ENCODE assay signal across 8 mouse cellular contexts in the genomic region with DNA sequence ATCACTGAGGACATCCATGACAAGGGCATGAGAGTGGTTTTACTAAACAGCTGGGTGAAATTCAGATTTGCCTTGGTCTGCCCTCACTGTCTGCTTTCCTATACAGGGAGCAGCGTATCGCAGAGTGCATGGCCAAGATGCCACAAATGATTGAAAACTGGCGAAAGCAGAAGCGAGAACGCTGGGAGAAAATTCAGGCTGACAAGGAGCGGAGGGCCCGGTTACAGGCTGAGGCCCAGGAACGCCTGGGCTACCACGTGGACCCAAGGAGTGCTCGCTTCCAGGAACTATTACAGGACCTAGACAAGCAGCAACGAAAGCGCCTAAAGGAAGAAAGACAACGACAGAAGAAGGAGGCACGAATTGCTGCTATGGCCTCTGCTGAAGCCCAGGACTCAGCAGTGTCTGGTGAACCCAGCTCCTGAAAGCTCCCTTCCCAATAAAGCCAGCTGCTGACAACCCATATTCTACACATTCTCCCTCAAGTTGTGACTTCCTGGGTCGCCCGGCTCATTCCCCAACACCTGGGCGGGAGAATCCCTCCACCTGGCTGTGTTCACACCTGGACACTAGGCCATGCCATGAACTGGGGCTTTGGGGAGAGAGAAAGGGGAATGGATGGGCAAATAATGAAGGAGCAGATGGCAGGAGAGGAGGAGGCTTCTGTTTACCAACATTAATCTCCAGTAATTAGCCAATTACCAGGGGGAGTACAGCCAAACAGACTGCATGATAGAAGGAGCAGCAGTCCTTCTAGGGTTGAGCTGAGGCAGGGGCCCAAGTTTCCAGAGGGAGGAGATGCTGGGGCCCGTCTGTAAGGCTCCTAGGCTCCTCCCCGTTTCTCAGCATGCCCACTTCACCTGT. TPM values are rescaled to one million over a fixed set of nuclear protein-coding genes. Genes with fewer than 3 reads are reported as not detected.
DNase-seq lines count a peak whose midpoint lies in the region; ATAC-seq and TF ChIP-seq lines count a peak whose summit lies in the region.
"Had no signal": no experiment of that assay in that cellular context is flagged by ENCODE, and none has a peak within 500 bp of the region (broad histone marks: within the 10 kb centered on the region; RNA-seq: fewer than 3 reads in every experiment).

No protein-coding gene starts in this region.

- 87% methylated on average over 19 of the region's 19 CpGs for WGBS in embryonic facial prominence, embryonic 10.5 days
- WGBS in hindbrain, embryonic 13.5 days: 86% methylated on average over 19 of the region's 19 CpGs
- 86% methylated on average over 19 of the region's 19 CpGs for WGBS in midbrain, embryonic 14.5 days

- H3K9me3 ChIP-seq in embryonic facial prominence, embryonic 10.5 days: no peaks in the 10 kb centered on the region
- H3K9me3 ChIP-seq in hindbrain, embryonic 13.5 days: no peaks in the 10 kb centered on the region
- no peaks in the 10 kb centered on the region for H3K9me3 ChIP-seq in midbrain, embryonic 14.5 days (ENCODE audit: control insufficient read depth, low read length)
- H3K9me3 ChIP-seq: limb, embryonic 12.5 days had no signal

- no peak for ATAC-seq in hindbrain, embryonic 13.5 days (ENCODE audit: low FRiP score)
- ATAC-seq in midbrain, embryonic 14.5 days (ENCODE audit: low FRiP score, low TSS enrichment): no peak
- no peak for ATAC-seq in frontal cortex, adult (ENCODE audit: low TSS enrichment)

- H3K36me3 ChIP-seq in embryonic facial prominence, embryonic 10.5 days (replicated peaks): peaks cover 60% of the 10 kb centered on the region
- peaks cover 51% of the 10 kb centered on the region for H3K36me3 ChIP-seq in hindbrain, embryonic 13.5 days
- peaks cover 51% of the 10 kb centered on the region for H3K36me3 ChIP-seq in midbrain, embryonic 14.5 days (ENCODE audit: control insufficient read depth, insufficient read depth, low read length)

- H3K27ac ChIP-seq in layer of hippocampus, adult 2 months: peak overlapping the region; percentile 75
- no peak overlapping the region for H3K27ac ChIP-seq in embryonic facial prominence, embryonic 10.5 days (replicated peaks)
- H3K27ac ChIP-seq in hindbrain, embryonic 13.5 days: peak overlapping the region; percentile 86
- peak overlapping the region; percentile 37 for H3K27ac ChIP-seq in midbrain, embryonic 14.5 days (replicated peaks; ENCODE audit: low read depth, low read length)
- H3K27ac ChIP-seq: limb, embryonic 12.5 days had no signal

- H3K4me3 ChIP-seq in layer of hippocampus, adult 2 months: no peak overlapping the region
- 0 out of 2 replicates have a peak overlapping the region, but pooled peaks have one; percentile 6 for H3K4me3 ChIP-seq in embryonic facial prominence, embryonic 10.5 days
- no peak overlapping the region for H3K4me3 ChIP-seq in hindbrain, embryonic 13.5 days
- no peak overlapping the region for H3K4me3 ChIP-seq in midbrain, embryonic 14.5 days (replicated peaks; ENCODE audit: low read depth, low read length)

- no peaks in the 10 kb centered on the region for H3K27me3 ChIP-seq in embryonic facial prominence, embryonic 10.5 days (replicated peaks; ENCODE audit: low read depth, poor library complexity, severe bottlenecking)
- no peaks in the 10 kb centered on the region for H3K27me3 ChIP-seq in hindbrain, embryonic 13.5 days
- no peaks in the 10 kb centered on the region for H3K27me3 ChIP-seq in midbrain, embryonic 14.5 days (ENCODE audit: control insufficient read depth, insufficient read depth, low read length)
- H3K27me3 ChIP-seq: limb, embryonic 12.5 days had no signal

- DNase-seq in layer of hippocampus, adult 2 months (ENCODE audit: low spot score in 2 of 2): no peak
- DNase-seq in layer of hippocampus, adult 8-10 months (ENCODE audit: low spot score in 2 of 2): no peak
- DNase-seq in embryonic facial prominence, embryonic 10.5 days (ENCODE audit: low spot score): no peak
- no peak for DNase-seq in midbrain, embryonic 14.5 days
- no peak for DNase-seq in kidney, postnatal 10 days

- TF ChIP-seq CTCF in layer of hippocampus, adult 2 months (conservative IDR thresholded peaks at IDR 0.05): no peak

- H3K9ac ChIP-seq in hindbrain, embryonic 13.5 days: no peak overlapping the region
- no peak overlapping the region for H3K9ac ChIP-seq in midbrain, embryonic 14.5 days (replicated peaks; ENCODE audit: low read length)

- 0 out of 2 replicates have a peak overlapping the region, but pooled peaks have one; percentile 15 for H3K4me2 ChIP-seq in hindbrain, embryonic 13.5 days
- no peak overlapping the region for H3K4me2 ChIP-seq in midbrain, embryonic 14.5 days (ENCODE audit: low read length)

- peaks cover 39% of the 10 kb centered on the region for H3K4me1 ChIP-seq in embryonic facial prominence, embryonic 10.5 days
- H3K4me1 ChIP-seq in hindbrain, embryonic 13.5 days (replicated peaks): peaks cover 45% of the 10 kb centered on the region
- H3K4me1 ChIP-seq in midbrain, embryonic 14.5 days (ENCODE audit: control insufficient read depth, insufficient read depth, low read length): peaks cover 8% of the 10 kb centered on the region; the same call in 1 of the 2 replicates

RNA-seq across cellular contexts. Expression of gene Gadd45gip1, which starts 2.9 kb away (rescaled TPM):
- 10 to 100 TPM; 23.3 to 26.1 TPM for total RNA-seq in layer of hippocampus, adult 2 months (2021)
- 10 to 100 TPM; 21.6 to 27.7 (median 23.3) TPM for total RNA-seq in layer of hippocampus, adult 8-10 months (2022)
- 45.2 and 47.3 TPM in 2 replicates for polyA plus RNA-seq in embryonic facial prominence, embryonic 10.5 days (2016; fragmentation: Nextera tagmentation; extraction: Ambion mirVana)
- 37.3 and 37.8 TPM in 2 replicates for polyA plus RNA-seq in hindbrain, embryonic 13.5 days (2015; fragmentation: Nextera tagmentation; extraction: Ambion mirVana)
- polyA plus RNA-seq in midbrain, embryonic 14.5 days (2014; fragmentation: Nextera tagmentation; extraction: Ambion mirVana): 32.7 and 35.8 TPM in 2 replicates

RNA-seq across cellular contexts. Expression of gene Rad23a, which starts 6.2 kb away (rescaled TPM):
- total RNA-seq in layer of hippocampus, adult 2 months (2021): 10 to 100 TPM; 63.4 to 75.9 TPM
- total RNA-seq in layer of hippocampus, adult 8-10 months (2022): 10 to 100 TPM; 66.4 to 76.2 (median 70.5) TPM
- 112 and 122 TPM in 2 replicates for polyA plus RNA-seq in embryonic facial prominence, embryonic 10.5 days (2016; fragmentation: Nextera tagmentation; extraction: Ambion mirVana)
- polyA plus RNA-seq in hindbrain, embryonic 13.5 days (2015; fragmentation: Nextera tagmentation; extraction: Ambion mirVana): 83.2 and 85.5 TPM in 2 replicates
- polyA plus RNA-seq in midbrain, embryonic 14.5 days (2014; fragmentation: Nextera tagmentation; extraction: Ambion mirVana): 83.4 and 84.3 TPM in 2 replicates

RNA-seq across cellular contexts. Expression of gene Dand5, which starts 11.6 kb away (rescaled TPM):
- total RNA-seq in layer of hippocampus, adult 2 months (2021): 10 to 100 TPM; 11.9 TPM
- 10 to 100 TPM in 1 of 4 experiments, 1 to 10 TPM in 3; 8.4 to 10.5 (median 8.9) TPM for total RNA-seq in layer of hippocampus, adult 8-10 months (2022)
- 2.8 and 3.0 TPM in 2 replicates for polyA plus RNA-seq in embryonic facial prominence, embryonic 10.5 days (2016; fragmentation: Nextera tagmentation; extraction: Ambion mirVana)
- 10.8 and 11.5 TPM in 2 replicates for polyA plus RNA-seq in hindbrain, embryonic 13.5 days (2015; fragmentation: Nextera tagmentation; extraction: Ambion mirVana)
- 9.9 and 12.7 TPM in 2 replicates for polyA plus RNA-seq in midbrain, embryonic 14.5 days (2014; fragmentation: Nextera tagmentation; extraction: Ambion mirVana)

RNA-seq across cellular contexts. Expression of gene Calr, which starts 12.5 kb away (rescaled TPM):
- 100 to 1,000 TPM; 457 to 504 TPM for total RNA-seq in layer of hippocampus, adult 2 months (2021)
- 100 to 1,000 TPM; 399 to 630 (median 506) TPM for total RNA-seq in layer of hippocampus, adult 8-10 months (2022)
- polyA plus RNA-seq in embryonic facial prominence, embryonic 10.5 days (2016; fragmentation: Nextera tagmentation; extraction: Ambion mirVana): 758 and 801 TPM in 2 replicates
- 646 and 672 TPM in 2 replicates for polyA plus RNA-seq in hindbrain, embryonic 13.5 days (2015; fragmentation: Nextera tagmentation; extraction: Ambion mirVana)
- 434 and 525 TPM in 2 replicates for polyA plus RNA-seq in midbrain, embryonic 14.5 days (2014; fragmentation: Nextera tagmentation; extraction: Ambion mirVana)

RNA-seq across cellular contexts. Expression of gene Farsa, which starts 22.6 kb away (rescaled TPM):
- 10 to 100 TPM; 49.7 to 58.0 TPM for total RNA-seq in layer of hippocampus, adult 2 months (2021)
- 10 to 100 TPM; 47.2 to 54.8 (median 52.9) TPM for total RNA-seq in layer of hippocampus, adult 8-10 months (2022)
- 133 and 138 TPM in 2 replicates for polyA plus RNA-seq in embryonic facial prominence, embryonic 10.5 days (2016; fragmentation: Nextera tagmentation; extraction: Ambion mirVana)
- 107 and 109 TPM in 2 replicates for polyA plus RNA-seq in hindbrain, embryonic 13.5 days (2015; fragmentation: Nextera tagmentation; extraction: Ambion mirVana)
- polyA plus RNA-seq in midbrain, embryonic 14.5 days (2014; fragmentation: Nextera tagmentation; extraction: Ambion mirVana): 95.6 and 111 TPM in 2 replicates
